In genomic region chr15:81576961-81577360, GRCm38 (mm10) we compare ENCODE assay signal across 11 mouse cellular contexts. TPM values are rescaled to one million over a fixed set of nuclear protein-coding genes. Genes with fewer than 3 reads are reported as not detected.
DNase-seq lines count a peak whose midpoint lies in the region; ATAC-seq and TF ChIP-seq lines count a peak whose summit lies in the region.
"Had no signal": no experiment of that assay in that cellular context is flagged by ENCODE, and none has a peak within 500 bp of the region (broad histone marks: within the 10 kb centered on the region; RNA-seq: fewer than 3 reads in every experiment).

No protein-coding gene starts in this region.

- no peak overlapping the region for H3K9ac ChIP-seq in forebrain, embryonic 13.5 days
- H3K9ac ChIP-seq in liver, embryonic 14.5 days (replicated peaks) = no peak overlapping the region
- H3K9ac ChIP-seq in liver, embryonic 11.5 days (ENCODE audit: low read depth, low read length) = no peak overlapping the region
- no peak overlapping the region for H3K9ac ChIP-seq in midbrain, embryonic 15.5 days
- H3K9ac ChIP-seq: heart, embryonic 12.5 days had no signal

- TF ChIP-seq CTCF in liver, embryonic 14.5 days (IDR thresholded peaks at IDR 0.05; ENCODE audit: low read depth) = no peak

- H3K27me3 ChIP-seq in forebrain, embryonic 13.5 days = no peaks in the 10 kb centered on the region
- H3K27me3 ChIP-seq in forebrain, embryonic 10.5 days (ENCODE audit: poor library complexity, severe bottlenecking) = no peaks in the 10 kb centered on the region
- H3K27me3 ChIP-seq in liver, embryonic 14.5 days (ENCODE audit: control insufficient read depth, insufficient read depth, low read length) = no peaks in the 10 kb centered on the region
- H3K27me3 ChIP-seq in liver, embryonic 11.5 days (replicated peaks; ENCODE audit: control insufficient read depth, insufficient read depth, low read length) = no peaks in the 10 kb centered on the region
- H3K27me3 ChIP-seq in midbrain, embryonic 15.5 days (replicated peaks) = no peaks in the 10 kb centered on the region
- H3K27me3 ChIP-seq: heart, embryonic 12.5 days had no signal

- no peak for DNase-seq in forebrain, embryonic 10.5 days (ENCODE audit: extremely low spot score, low spot score)
- DNase-seq in liver, embryonic 14.5 days (ENCODE audit: low read depth in 3 of 3, low spot score in 3 of 3) = no peak
- no peak for DNase-seq in liver, embryonic 11.5 days (ENCODE audit: low spot score)
- DNase-seq in brain, adult 2 months (ENCODE audit: low read depth, low spot score) = peak; percentile 79
- DNase-seq in T-cell, adult 2 months (ENCODE audit: low spot score) = no peak
- DNase-seq: cerebellum, adult 18-20 months had no signal

- no peak overlapping the region for H3K4me2 ChIP-seq in forebrain, embryonic 13.5 days
- H3K4me2 ChIP-seq in liver, embryonic 14.5 days (ENCODE audit: low read depth) = peak overlapping the region; percentile 52; the same call in 1 of the 2 replicates
- no peak overlapping the region for H3K4me2 ChIP-seq in liver, embryonic 11.5 days
- no peak overlapping the region for H3K4me2 ChIP-seq in midbrain, embryonic 15.5 days
- H3K4me2 ChIP-seq: heart, embryonic 12.5 days had no signal

- no peak for TF ChIP-seq EP300 in liver, embryonic 14.5 days (IDR thresholded peaks at IDR 0.05; ENCODE audit: low read depth)

- H3K9me3 ChIP-seq in forebrain, embryonic 13.5 days (replicated peaks) = no peaks in the 10 kb centered on the region
- no peaks in the 10 kb centered on the region for H3K9me3 ChIP-seq in forebrain, embryonic 10.5 days
- H3K9me3 ChIP-seq in liver, embryonic 14.5 days (ENCODE audit: control insufficient read depth, low read length) = no peaks in the 10 kb centered on the region
- H3K9me3 ChIP-seq in liver, embryonic 11.5 days (ENCODE audit: control insufficient read depth, low read length) = no peaks in the 10 kb centered on the region
- H3K9me3 ChIP-seq in midbrain, embryonic 15.5 days = no peaks in the 10 kb centered on the region
- H3K9me3 ChIP-seq: heart, embryonic 12.5 days; megakaryocyte, embryonic 14.5 days had no signal

- H3K4me3 ChIP-seq in forebrain, embryonic 13.5 days = no peak overlapping the region
- no peak overlapping the region for H3K4me3 ChIP-seq in forebrain, embryonic 10.5 days
- no peak overlapping the region for H3K4me3 ChIP-seq in liver, embryonic 14.5 days (ENCODE audit: insufficient read depth in 1 of 2, low read depth in 2 of 2, low read length in 2 of 2)
- no peak overlapping the region for H3K4me3 ChIP-seq in liver, embryonic 11.5 days (ENCODE audit: low read depth, low read length)
- no peak overlapping the region for H3K4me3 ChIP-seq in midbrain, embryonic 15.5 days
- H3K4me3 ChIP-seq: heart, embryonic 12.5 days; megakaryocyte, embryonic 14.5 days had no signal

- no peak overlapping the region for H3K27ac ChIP-seq in forebrain, embryonic 13.5 days
- H3K27ac ChIP-seq in forebrain, embryonic 10.5 days = no peak overlapping the region
- peak overlapping the region; percentile 33; the same call in 1 of the 2 replicates for H3K27ac ChIP-seq in liver, embryonic 14.5 days
- H3K27ac ChIP-seq in liver, embryonic 11.5 days (ENCODE audit: low read depth, low read length) = no peak overlapping the region
- no peak overlapping the region for H3K27ac ChIP-seq in midbrain, embryonic 15.5 days

- no peaks in the 10 kb centered on the region for H3K36me3 ChIP-seq in forebrain, embryonic 13.5 days (ENCODE audit: poor library complexity, severe bottlenecking)
- no peaks in the 10 kb centered on the region for H3K36me3 ChIP-seq in forebrain, embryonic 10.5 days (replicated peaks)
- no peaks in the 10 kb centered on the region for H3K36me3 ChIP-seq in liver, embryonic 14.5 days (replicated peaks; ENCODE audit: control insufficient read depth, insufficient read depth, low read depth)
- no peaks in the 10 kb centered on the region for H3K36me3 ChIP-seq in liver, embryonic 11.5 days (ENCODE audit: control insufficient read depth, insufficient read depth, low read length)
- no peaks in the 10 kb centered on the region for H3K36me3 ChIP-seq in midbrain, embryonic 15.5 days (replicated peaks)
- H3K36me3 ChIP-seq: heart, embryonic 12.5 days had no signal

- ATAC-seq in forebrain, embryonic 13.5 days = 0 out of 2 replicates have a peak, but pooled peaks have one; percentile 36
- no peak for ATAC-seq in liver, embryonic 14.5 days (ENCODE audit: insufficient read depth)
- ATAC-seq in liver, embryonic 11.5 days (replicated peaks; ENCODE audit: low FRiP score) = no peak
- peak; percentile 75 for ATAC-seq in midbrain, embryonic 15.5 days (replicated peaks)
- no peak for ATAC-seq in inflammation-experienced regulatory T-cells, adult 6 months

- peaks cover 3% of the 10 kb centered on the region; the same call in 1 of the 2 replicates for H3K4me1 ChIP-seq in forebrain, embryonic 13.5 days
- peaks cover 8% of the 10 kb centered on the region; the same call in 1 of the 2 replicates for H3K4me1 ChIP-seq in forebrain, embryonic 10.5 days
- peaks cover 15% of the 10 kb centered on the region in 2 experiments for H3K4me1 ChIP-seq in liver, embryonic 14.5 days (replicated peaks; ENCODE audit: control insufficient read depth in 2 of 2, insufficient read depth in 2 of 2, low read length in 1 of 2)
- H3K4me1 ChIP-seq in liver, embryonic 11.5 days (replicated peaks; ENCODE audit: control insufficient read depth, insufficient read depth, low read length) = no peaks in the 10 kb centered on the region
- no peaks in the 10 kb centered on the region for H3K4me1 ChIP-seq in midbrain, embryonic 15.5 days

- 5% methylated on average over 3 of the region's 3 CpGs for WGBS in forebrain, embryonic 13.5 days
- 12% methylated on average over 3 of the region's 3 CpGs for WGBS in forebrain, embryonic 10.5 days
- 27% methylated on average over 3 of the region's 3 CpGs for WGBS in liver, embryonic 14.5 days (ENCODE audit: insufficient replicate concordance)
- WGBS in liver, embryonic 11.5 days = 26% methylated on average over 3 of the region's 3 CpGs
- WGBS in midbrain, embryonic 15.5 days = 11% methylated on average over 3 of the region's 3 CpGs

RNA-seq across cellular contexts. Expression of gene Ep300, which starts 8.2 kb away (rescaled TPM):
- 19.9 and 20.7 TPM in 2 replicates for polyA plus RNA-seq in forebrain, embryonic 13.5 days (2015; fragmentation: Nextera tagmentation; extraction: Ambion mirVana)
- polyA plus RNA-seq in forebrain, embryonic 10.5 days (2016; fragmentation: Nextera tagmentation; extraction: Ambion mirVana) = 16.3 and 19.8 TPM in 2 replicates
- polyA plus RNA-seq in liver, embryonic 14.5 days (2012; rRNA removed) = 11.0 and 13.4 TPM in 2 replicates
- polyA plus RNA-seq in liver, embryonic 14.5 days (2014; fragmentation: Nextera tagmentation; extraction: Ambion mirVana) = 6.1 and 7.5 TPM in 2 replicates
- 18.1 and 22.9 TPM in 2 replicates for polyA plus RNA-seq in liver, embryonic 11.5 days (2014; fragmentation: Nextera tagmentation; extraction: Ambion mirVana)
- polyA plus RNA-seq in midbrain, embryonic 15.5 days (2015; fragmentation: Nextera tagmentation; extraction: Ambion mirVana) = 22.7 and 25.7 TPM in 2 replicates
- 10 to 100 TPM; 16.1 to 20.2 (median 16.7) TPM for polyA plus RNA-seq in inflammation-experienced regulatory T-cells, adult 6 months (2017; shearing (Covaris generic))

Comparison
In these comparisons a context has a peak if more than half of its experiments do, and no peak if none do; other contexts are left out.
1. ATAC-seq: peak in forebrain, embryonic 13.5 days (single experiment) and midbrain, embryonic 15.5 days (single experiment); none in liver, embryonic 14.5 days (single experiment), liver, embryonic 11.5 days (single experiment) and inflammation-experienced regulatory T-cells, adult 6 months (single experiment).